Mouse (Mus musculus): ENCODE measurements at regions not wholly inside any gene's neighbourhood (a gene's known extent, or its start where the extent isn't known, plus 50 kb on each side); places are given as distances from the start of the nearest gene placed in this dataset.

- Histone ChIP-seq H3K4me3 (ENCODE audit: low read depth, low read length) (no peak overlapping the region), H3K27ac (ENCODE audit: insufficient read depth, low read depth, low read length) (no peak overlapping the region), H3K27me3 (ENCODE audit: control insufficient read depth, insufficient read depth, low read length) (no peaks in the 10 kb centered on the region), H3K4me1 (ENCODE audit: control insufficient read depth, insufficient read depth, insufficient read length, low read length) (no peaks in the 10 kb centered on the region), H3K36me3 (ENCODE audit: control insufficient read depth, insufficient read depth, low read length) (no peaks in the 10 kb centered on the region)
- WGBS, result 81% methylated on average over 5 of the region's 5 CpGs
- no peak for TF ChIP-seq POLR2A (IDR thresholded peaks at IDR 0.05; ENCODE audit: low read depth, low read length)
- TF ChIP-seq CTCF (IDR thresholded peaks at IDR 0.05; ENCODE audit: extremely low read depth, insufficient read length, insufficient replicate concordance, low read depth, low read length), result no peak
Measured at GRCm38 (mm10) chr13:119326877-119327625, 101.3 kb upstream of the Paip1 start.

- H3K4me1 ChIP-seq (ENCODE audit: control insufficient read depth, insufficient read depth, insufficient read length, low read length), result no peaks in the 10 kb centered on the region; the same call in 1 of the 2 replicates
- H3K27me3 ChIP-seq (ENCODE audit: control insufficient read depth, insufficient read depth, low read length), result no peaks in the 10 kb centered on the region
- 86% methylated on average over 4 of the region's 4 CpGs for WGBS
- TF ChIP-seq CTCF (IDR thresholded peaks at IDR 0.05; ENCODE audit: extremely low read depth, insufficient read length, insufficient replicate concordance, low read depth, low read length) (no peak), POLR2A (IDR thresholded peaks at IDR 0.05; ENCODE audit: low read depth, low read length) (no peak)
- no peaks in the 10 kb centered on the region for H3K36me3 ChIP-seq (ENCODE audit: control insufficient read depth, insufficient read depth, low read length)
- no peak overlapping the region for H3K4me3 ChIP-seq (ENCODE audit: low read depth, low read length)
- no peak overlapping the region for H3K27ac ChIP-seq (ENCODE audit: insufficient read depth, low read depth, low read length)
Measured at GRCm38 (mm10) chr13:119328731-119329130, 99.7 kb upstream of the Paip1 start.

GRCm38 (mm10) chr13:119331815-119332214, 96.6 kb upstream of the Paip1 start:
- 91% methylated on average over 3 of the region's 3 CpGs for WGBS
- TF ChIP-seq POLR2A (IDR thresholded peaks at IDR 0.05; ENCODE audit: low read depth, low read length) (no peak), CTCF (IDR thresholded peaks at IDR 0.05; ENCODE audit: extremely low read depth, insufficient read length, insufficient replicate concordance, low read depth, low read length) (no peak)
- Histone ChIP-seq H3K27me3 (ENCODE audit: control insufficient read depth, insufficient read depth, low read length) (no peaks in the 10 kb centered on the region), H3K4me3 (ENCODE audit: low read depth, low read length) (no peak overlapping the region), H3K36me3 (ENCODE audit: control insufficient read depth, insufficient read depth, low read length) (peaks cover 6% of the 10 kb centered on the region), H3K27ac (ENCODE audit: insufficient read depth, low read depth, low read length) (no peak overlapping the region), H3K4me1 (ENCODE audit: control insufficient read depth, insufficient read depth, insufficient read length, low read length) (no peaks in the 10 kb centered on the region; the same call in 1 of the 2 replicates)

- peaks cover 9% of the 10 kb centered on the region for H3K36me3 ChIP-seq (ENCODE audit: control insufficient read depth, insufficient read depth, low read length)
- TF ChIP-seq CTCF (IDR thresholded peaks at IDR 0.05; ENCODE audit: extremely low read depth, insufficient read length, insufficient replicate concordance, low read depth, low read length), result no peak
- TF ChIP-seq POLR2A (IDR thresholded peaks at IDR 0.05; ENCODE audit: low read depth, low read length), result no peak
- no peak overlapping the region for H3K4me3 ChIP-seq (ENCODE audit: low read depth, low read length)
- no peaks in the 10 kb centered on the region; the same call in 1 of the 2 replicates for H3K4me1 ChIP-seq (ENCODE audit: control insufficient read depth, insufficient read depth, insufficient read length, low read length)
- WGBS, result 35% methylated on average over 6 of the region's 6 CpGs
- peak overlapping the region; percentile 5; the same call in 1 of the 2 replicates for H3K27ac ChIP-seq (ENCODE audit: insufficient read depth, low read depth, low read length)
- no peaks in the 10 kb centered on the region for H3K27me3 ChIP-seq (ENCODE audit: control insufficient read depth, insufficient read depth, low read length)
Measured at GRCm38 (mm10) chr13:119333915-119334314, 94.5 kb upstream of the Paip1 start.

- H3K27me3 ChIP-seq (ENCODE audit: control insufficient read depth, insufficient read depth, low read length), result no peaks in the 10 kb centered on the region
- 86% methylated on average over 5 of the region's 5 CpGs for WGBS
- TF ChIP-seq POLR2A (IDR thresholded peaks at IDR 0.05; ENCODE audit: low read depth, low read length), result no peak
- TF ChIP-seq CTCF (IDR thresholded peaks at IDR 0.05; ENCODE audit: extremely low read depth, insufficient read length, insufficient replicate concordance, low read depth, low read length), result no peak
Measured at GRCm38 (mm10) chr13:119337861-119338260, 90.5 kb upstream of the Paip1 start.

GRCm38 (mm10) chr13:119339016-119339415, 89.4 kb upstream of the Paip1 start:
- TF ChIP-seq CTCF (IDR thresholded peaks at IDR 0.05; ENCODE audit: extremely low read depth, insufficient read length, insufficient replicate concordance, low read depth, low read length) (no peak), POLR2A (IDR thresholded peaks at IDR 0.05; ENCODE audit: low read depth, low read length) (no peak)
- no peaks in the 10 kb centered on the region for H3K27me3 ChIP-seq (ENCODE audit: control insufficient read depth, insufficient read depth, low read length)
- WGBS, result 21% methylated on average over 5 of the region's 5 CpGs
- H3K4me1 ChIP-seq (ENCODE audit: control insufficient read depth, insufficient read depth, insufficient read length, low read length), result no peaks in the 10 kb centered on the region; the same call in 1 of the 2 replicates
- peaks cover 9% of the 10 kb centered on the region for H3K36me3 ChIP-seq (ENCODE audit: control insufficient read depth, insufficient read depth, low read length)
- H3K4me3 ChIP-seq (ENCODE audit: low read depth, low read length), result no peak overlapping the region
- no peak overlapping the region for H3K27ac ChIP-seq (ENCODE audit: insufficient read depth, low read depth, low read length)

More at GRCm38 (mm10) chr13:119337861-119338260, 90.5 kb upstream of the Paip1 start:
- H3K4me3 ChIP-seq (ENCODE audit: low read depth, low read length), result no peak overlapping the region
- peaks cover 9% of the 10 kb centered on the region for H3K36me3 ChIP-seq (ENCODE audit: control insufficient read depth, insufficient read depth, low read length)
- H3K27ac ChIP-seq (ENCODE audit: insufficient read depth, low read depth, low read length), result no peak overlapping the region
- no peaks in the 10 kb centered on the region; the same call in 1 of the 2 replicates for H3K4me1 ChIP-seq (ENCODE audit: control insufficient read depth, insufficient read depth, insufficient read length, low read length)

GRCm38 (mm10) chr13:119339762-119340161, 88.6 kb upstream of the Paip1 start:
- WGBS, result 62% methylated on average over 11 of the region's 11 CpGs
- no peak for TF ChIP-seq POLR2A (IDR thresholded peaks at IDR 0.05; ENCODE audit: low read depth, low read length)
- TF ChIP-seq CTCF (IDR thresholded peaks at IDR 0.05; ENCODE audit: extremely low read depth, insufficient read length, insufficient replicate concordance, low read depth, low read length), result no peak
- Histone ChIP-seq H3K4me3 (ENCODE audit: low read depth, low read length) (no peak overlapping the region), H3K36me3 (ENCODE audit: control insufficient read depth, insufficient read depth, low read length) (peaks cover 9% of the 10 kb centered on the region), H3K4me1 (ENCODE audit: control insufficient read depth, insufficient read depth, insufficient read length, low read length) (no peaks in the 10 kb centered on the region), H3K27ac (ENCODE audit: insufficient read depth, low read depth, low read length) (no peak overlapping the region), H3K27me3 (ENCODE audit: control insufficient read depth, insufficient read depth, low read length) (no peaks in the 10 kb centered on the region)

Measured in small intestine, adult 2 months (tissue).